Mouse (Mus musculus) cortical plate, adult 2 months (tissue): ENCODE results near the gene Bst2. TPM values are rescaled to one million over a fixed set of nuclear protein-coding genes. Genes with fewer than 3 reads are reported as not detected.

Source experiments
- H3K27ac ChIP-seq: fragments of 200-500 bp; 2 replicates; pipeline ENCODE4 v1.5.1; 2012; ENCODE audit warnings: low read length, control low read depth, inconsistent platforms; ENCODE audit not compliant: insufficient read depth
- H3K4me1 ChIP-seq: fragments of 200-500 bp; 2 replicates; pipeline ENCODE4 v1.6.1; 2011; ENCODE audit warnings: low read length; ENCODE audit not compliant: control insufficient read depth, insufficient read depth
- H3K4me3 ChIP-seq: fragments of 200-500 bp; 2 replicates; pipeline ENCODE4 v1.5.1; 2011; ENCODE audit warnings: mild to moderate bottlenecking, low read length, control low read depth; ENCODE audit not compliant: insufficient read depth
- CTCF ChIP-seq: fragments of 200-500 bp; IDR thresholded peaks from 2 replicates; pipeline ENCODE4 v1.5.1; 2011; ENCODE audit warnings: mild to moderate bottlenecking, control low read depth, low read length; ENCODE audit not compliant: insufficient read depth; ENCODE audit errors: extremely low read depth
- POLR2A ChIP-seq: fragments of 200-500 bp; IDR thresholded peaks from 2 replicates; pipeline ENCODE4 v1.6.1; 2011; ENCODE audit warnings: mild to moderate bottlenecking, low read length, control low read depth; ENCODE audit not compliant: insufficient read depth; ENCODE audit errors: extremely low read depth
- polyA plus RNA-seq: library from polyadenylated mRNA; depleted of rRNA; stranded (reverse); fragments of >200 nt; gene quantifications from 2 replicates; pipeline ENCODE4 v1.2.3, GENCODE M21; 2012

Bst2 gene
- polyA plus RNA-seq, 1 experiment, result 20.5 TPM

GRCm38 (mm10) chr8:71572077-71572476 is 34.8 kb upstream of the Bst2 start:
- H3K27ac ChIP-seq, result 0 out of 2 replicates have a peak overlapping the region, but pooled peaks have one; percentile 6
- H3K4me3 ChIP-seq, result no peak overlapping the region

GRCm38 (mm10) chr8:71570291-71570954 is 33.2 kb upstream of the Bst2 start:
- H3K27ac ChIP-seq, result peak overlapping the region; percentile 72

More at GRCm38 (mm10) chr8:71572077-71572476, 34.8 kb upstream of the Bst2 start:
- TF ChIP-seq POLR2A (no peak), CTCF (no peak)
- H3K4me1 ChIP-seq, result peaks cover 5% of the 10 kb centered on the region; the same call in 1 of the 2 replicates

GRCm38 (mm10) chr8:71569366-71570290 is 32.4 kb upstream of the Bst2 start:
- H3K27ac ChIP-seq, result peak overlapping the region; percentile 72
- H3K4me1 ChIP-seq, result peaks cover 5% of the 10 kb centered on the region; the same call in 1 of the 2 replicates
- TF ChIP-seq CTCF (no peak), POLR2A (peak; percentile 21; the same call in 1 of the 2 replicates)

More at GRCm38 (mm10) chr8:71570291-71570954, 33.2 kb upstream of the Bst2 start:
- Histone ChIP-seq H3K4me1 (peaks cover 5% of the 10 kb centered on the region; the same call in 1 of the 2 replicates), H3K4me3 (peak overlapping the region; percentile 58)
- peak; percentile 64; the same call in 1 of the 2 replicates for TF ChIP-seq POLR2A
- no peak for TF ChIP-seq CTCF

GRCm38 (mm10) chr8:71568941-71569340 is 31.7 kb upstream of the Bst2 start:
- H3K4me3 ChIP-seq, result peak overlapping the region; percentile 58
- peak overlapping the region; percentile 47 for H3K27ac ChIP-seq
- H3K4me1 ChIP-seq, result peaks cover 5% of the 10 kb centered on the region; the same call in 1 of the 2 replicates
- TF ChIP-seq POLR2A (no peak), CTCF (no peak)

More at GRCm38 (mm10) chr8:71569366-71570290, 32.4 kb upstream of the Bst2 start:
- peak overlapping the region; percentile 58 for H3K4me3 ChIP-seq

- peak within 1 kb of the TSS; percentile 47 for H3K27ac ChIP-seq
- TF ChIP-seq POLR2A (peak; percentile 35; the same call in 1 of the 2 replicates), CTCF (no peak)
- H3K4me3 ChIP-seq, result peak within 1 kb of the TSS; percentile 58
- peaks cover 5% of the 10 kb centered on the region; the same call in 1 of the 2 replicates for H3K4me1 ChIP-seq
Observed at GRCm38 (mm10) chr8:71568387-71568937, 31.2 kb upstream of the Bst2 start, which contains the start of gene Slc27a1. Gene Slc27a1 (plus strand): TSS chr8:71568882.

GRCm38 (mm10) chr8:71567587-71567986 is 30.3 kb upstream of the Bst2 start:
- Histone ChIP-seq H3K4me1 (peaks cover 4% of the 10 kb centered on the region; the same call in 1 of the 2 replicates), H3K27ac (no peak overlapping the region), H3K4me3 (no peak overlapping the region)
- TF ChIP-seq CTCF (no peak), POLR2A (no peak)

- Histone ChIP-seq H3K27ac (no peak within 1 kb of the TSS), H3K4me1 (peaks cover 2% of the 10 kb centered on the region; the same call in 1 of the 2 replicates), H3K4me3 (no peak within 1 kb of the TSS)
- TF ChIP-seq CTCF (no peak), POLR2A (no peak)
Observed at GRCm38 (mm10) chr8:71566501-71566900, 29.2 kb upstream of the Bst2 start, which contains the start of gene Nxnl1. Gene Nxnl1 (minus strand): TSS chr8:71566601.

GRCm38 (mm10) chr8:71563992-71564391 is 26.7 kb upstream of the Bst2 start:
- TF ChIP-seq CTCF (no peak), POLR2A (no peak)

GRCm38 (mm10) chr8:71562751-71563150 is 25.5 kb upstream of the Bst2 start:
- no peaks in the 10 kb centered on the region for H3K4me1 ChIP-seq
- H3K4me3 ChIP-seq, result no peak overlapping the region
- TF ChIP-seq POLR2A (no peak), CTCF (peak; percentile 44)
- H3K27ac ChIP-seq, result no peak overlapping the region

More at GRCm38 (mm10) chr8:71563992-71564391, 26.7 kb upstream of the Bst2 start:
- no peak overlapping the region for H3K4me3 ChIP-seq
- H3K27ac ChIP-seq, result no peak overlapping the region
- no peaks in the 10 kb centered on the region; the same call in 1 of the 2 replicates for H3K4me1 ChIP-seq

- Histone ChIP-seq H3K27ac (no peak overlapping the region), H3K4me1 (no peaks in the 10 kb centered on the region), H3K4me3 (no peak overlapping the region)
- TF ChIP-seq CTCF (peak; percentile 97), POLR2A (no peak)
Observed at GRCm38 (mm10) chr8:71561401-71561800, 24.1 kb upstream of the Bst2 start.
